Mouse (Mus musculus): ENCODE data around the gene Actr3b.

DNA sequence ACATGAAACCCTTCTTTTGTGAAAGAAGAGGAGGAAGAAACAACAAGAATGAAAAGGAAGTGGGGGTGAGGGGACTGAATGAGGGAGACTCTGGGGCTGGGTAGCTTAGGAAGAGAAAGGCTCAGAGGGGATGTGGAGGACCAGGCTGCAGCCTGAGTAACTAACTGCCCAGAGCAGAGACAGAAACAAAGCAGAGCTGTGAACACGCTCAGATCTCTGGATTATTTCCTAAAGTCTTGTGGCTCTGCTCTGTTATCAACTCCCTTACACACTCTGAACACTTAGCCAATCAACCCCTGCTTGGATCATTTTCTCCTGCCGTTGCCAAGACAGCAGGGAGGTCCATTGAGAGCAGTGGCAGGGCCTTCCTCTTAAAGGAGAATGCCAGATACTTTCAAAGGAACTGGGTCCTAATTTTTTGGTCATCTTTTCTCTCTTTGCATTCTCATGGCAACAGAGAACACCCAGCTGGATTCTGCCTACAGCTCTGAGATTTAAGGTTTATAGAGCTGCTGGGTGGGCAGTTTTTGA, 5.5 kb upstream of the Actr3b start:
- no peak for TF ChIP-seq TCF12 (IDR thresholded peaks at IDR 0.05; ENCODE audit: insufficient read depth, poor library complexity, severe bottlenecking)
- TF ChIP-seq MAX (IDR thresholded peaks at IDR 0.05; ENCODE audit: low read depth), result no peak
- no peak for TF ChIP-seq USF1 (IDR thresholded peaks at IDR 0.05; ENCODE audit: low read depth)
- no peak for TF ChIP-seq POLR2A (IDR thresholded peaks at IDR 0.05; ENCODE audit: insufficient read length, low read depth)
- no peak for TF ChIP-seq MYOD1 (IDR thresholded peaks at IDR 0.05; ENCODE audit: control insufficient read depth in 1 of 3, insufficient read length in 2 of 3, low read depth in 2 of 3)
- no peak for TF ChIP-seq POLR2AphosphoS2 (IDR thresholded peaks at IDR 0.05; ENCODE audit: insufficient read length, low read depth)
- TF ChIP-seq MYOG (IDR thresholded peaks at IDR 0.05; ENCODE audit: control insufficient read depth in 1 of 3, insufficient read depth in 1 of 3, insufficient read length in 2 of 3, low read depth in 2 of 3), result no peak
- no peak for TF ChIP-seq REST (IDR thresholded peaks at IDR 0.05; ENCODE audit: insufficient read depth, insufficient read length)
- TF ChIP-seq E2F4 (IDR thresholded peaks at IDR 0.05; ENCODE audit: insufficient read depth), result no peak
- no peak for TF ChIP-seq TCF3 (IDR thresholded peaks at IDR 0.05; ENCODE audit: insufficient read length, low read depth)
- TF ChIP-seq CEBPB (IDR thresholded peaks at IDR 0.05; ENCODE audit: insufficient read depth, poor library complexity, severe bottlenecking), result no peak
- TF ChIP-seq SRF (IDR thresholded peaks at IDR 0.05; ENCODE audit: control insufficient read depth, insufficient read length, low read depth), result no peak

Measured in myocyte (in vitro differentiated cells).